Mouse (Mus musculus) embryonic fibroblast, embryonic 13.5 days (primary cell): ENCODE measurements around the gene Arhgef39. TPM values are rescaled to one million over a fixed set of nuclear protein-coding genes. Genes with fewer than 3 reads are reported as not detected.

ENCODE experiments used
- H3K27ac ChIP-seq: 2 replicates; pipeline ENCODE4 v1.5.1; 2012; ENCODE audit warnings: low read length, control low read depth, inconsistent platforms; ENCODE audit not compliant: insufficient read depth
- H3K4me1 ChIP-seq: 2 replicates; pipeline ENCODE4 v1.6.1; 2011; ENCODE audit warnings: low read length; ENCODE audit not compliant: control insufficient read depth, insufficient read depth
- H3K4me3 ChIP-seq: 2 replicates; pipeline ENCODE4 v1.5.1; 2011; ENCODE audit warnings: mild to moderate bottlenecking, control low read depth, low read length; ENCODE audit not compliant: insufficient read depth
- CTCF ChIP-seq: IDR thresholded peaks from 2 replicates; pipeline ENCODE4 v1.5.1; 2011; ENCODE audit warnings: mild to moderate bottlenecking, control low read depth, low read length, moderate library complexity, borderline replicate concordance; ENCODE audit not compliant: insufficient read depth
- POLR2A ChIP-seq: IDR thresholded peaks from 2 replicates; pipeline ENCODE4 v1.6.1; 2011; ENCODE audit warnings: low read depth, mild to moderate bottlenecking, control low read depth, low read length, moderate library complexity
- polyA plus RNA-seq: library from polyadenylated mRNA; stranded (reverse); fragments of >200 nt; gene quantifications from 2 replicates; pipeline ENCODE4 v1.2.4, GENCODE M21; 2011; ENCODE audit warnings: low read depth; ENCODE audit not compliant: missing spikeins, insufficient read length

Gene Arhgef39
- polyA plus RNA-seq, 1 experiment, result 12.8 TPM

DNA sequence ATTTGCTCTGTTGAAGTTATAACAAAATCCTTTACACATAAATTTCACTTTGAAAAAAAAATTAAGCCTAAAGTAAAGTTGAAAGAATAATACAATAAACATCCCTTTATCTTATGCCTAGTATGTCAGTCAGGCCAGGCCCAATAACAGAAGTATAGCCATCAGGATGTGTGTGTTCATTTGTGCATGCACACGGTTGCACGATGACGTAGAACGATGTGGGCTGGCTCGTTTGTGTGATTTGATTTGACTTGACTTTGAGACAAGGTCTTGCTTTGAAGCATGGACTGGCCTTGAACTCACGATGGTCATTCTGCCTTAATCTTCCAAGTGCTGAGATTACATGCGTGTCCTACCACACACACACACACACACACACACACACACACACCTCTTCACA, 32.6 kb downstream of the Arhgef39 start:
- TF ChIP-seq POLR2A (no peak), CTCF (no peak)
- H3K4me1 ChIP-seq, result no peaks in the 10 kb centered on the region
- no peak overlapping the region for H3K4me3 ChIP-seq
- no peak overlapping the region for H3K27ac ChIP-seq

DNA sequence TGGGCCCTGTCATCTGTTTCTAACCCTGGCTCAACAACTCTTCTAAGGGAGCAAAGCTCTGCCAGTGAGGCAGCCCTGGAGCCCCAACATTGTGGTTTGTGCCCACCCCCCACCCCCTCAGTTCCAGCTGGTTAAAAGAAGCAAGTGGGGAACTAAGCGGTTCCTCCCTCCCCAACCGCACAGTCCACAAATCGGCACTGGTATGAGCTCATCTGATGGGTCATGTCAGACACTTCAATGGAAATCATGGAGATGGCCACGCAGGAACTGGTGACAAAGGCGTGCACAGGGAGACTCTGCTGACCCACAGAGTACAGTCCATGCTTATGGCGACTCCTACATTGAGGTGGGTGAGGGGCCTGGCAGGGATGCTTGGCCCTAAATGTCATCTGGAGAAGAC, 33.6 kb downstream of the Arhgef39 start:
- no peaks in the 10 kb centered on the region for H3K4me1 ChIP-seq
- H3K27ac ChIP-seq, result no peak overlapping the region
- TF ChIP-seq CTCF (no peak), POLR2A (no peak)
- H3K4me3 ChIP-seq, result no peak overlapping the region

DNA sequence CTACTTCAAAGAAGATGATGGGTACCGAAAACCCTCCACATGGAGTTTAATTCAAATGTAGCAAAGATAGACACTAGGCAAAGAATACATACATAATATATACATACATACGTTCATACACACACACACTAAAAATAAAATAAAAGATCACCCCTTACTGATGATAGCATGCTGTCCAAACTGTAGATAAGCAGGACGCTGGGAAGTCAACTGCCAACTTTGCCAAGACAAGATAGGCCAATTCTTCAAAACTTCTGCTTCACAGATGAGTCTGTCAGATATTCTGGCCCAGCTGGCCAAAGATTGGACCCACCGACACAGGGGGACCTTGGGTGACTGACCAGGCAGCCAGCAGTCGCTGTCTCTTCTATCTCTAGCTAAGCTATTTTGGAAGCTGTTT, 36.4 kb downstream of the Arhgef39 start:
- Histone ChIP-seq H3K4me1 (no peaks in the 10 kb centered on the region), H3K27ac (no peak overlapping the region), H3K4me3 (no peak overlapping the region)
- TF ChIP-seq POLR2A (no peak), CTCF (no peak)

- Histone ChIP-seq H3K4me1 (no peaks in the 10 kb centered on the region), H3K4me3 (no peak overlapping the region), H3K27ac (no peak overlapping the region)
- TF ChIP-seq CTCF (no peak), POLR2A (no peak)
Observed at GRCm38 (mm10) chr4:43457124-43457523, 42.4 kb downstream of the Arhgef39 start.

- no peak overlapping the region for H3K4me3 ChIP-seq
- no peaks in the 10 kb centered on the region for H3K4me1 ChIP-seq
- H3K27ac ChIP-seq, result no peak overlapping the region
- TF ChIP-seq POLR2A, result no peak
- no peak for TF ChIP-seq CTCF
Observed at GRCm38 (mm10) chr4:43456470-43456869, 43.0 kb downstream of the Arhgef39 start.

GRCm38 (mm10) chr4:43454041-43454836, 45.3 kb downstream of the Arhgef39 start, which contains the start of gene Cd72:
TSS of gene Cd72 (minus strand) at chr4:43454628.
- TF ChIP-seq POLR2A (no peak), CTCF (no peak)
- H3K27ac ChIP-seq, result no peak within 1 kb of the TSS
- no peak within 1 kb of the TSS for H3K4me3 ChIP-seq
- no peaks in the 10 kb centered on the region for H3K4me1 ChIP-seq

DNA sequence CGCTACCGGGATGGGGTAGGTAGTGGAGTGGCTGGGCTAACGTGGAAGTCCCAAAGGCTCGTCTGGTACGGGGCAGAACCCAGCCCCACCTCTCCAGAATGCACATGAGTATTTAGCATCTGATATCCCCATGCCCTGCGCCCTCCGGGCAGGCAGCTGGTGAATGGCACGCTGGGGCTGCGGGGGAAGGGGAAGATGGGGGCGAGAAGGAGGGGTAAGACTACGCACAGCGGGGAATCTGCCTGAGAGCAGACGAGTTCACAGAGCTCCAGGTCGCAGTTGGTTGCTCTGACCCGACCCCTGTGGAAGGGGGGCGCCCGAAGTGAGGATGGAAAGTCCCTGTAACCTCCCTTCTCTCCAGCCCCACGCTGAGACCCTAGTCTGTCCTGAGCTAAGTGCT, 46.1 kb downstream of the Arhgef39 start:
- no peak for TF ChIP-seq POLR2A
- no peak for TF ChIP-seq CTCF
- Histone ChIP-seq H3K27ac (no peak overlapping the region), H3K4me1 (no peaks in the 10 kb centered on the region), H3K4me3 (no peak overlapping the region)

GRCm38 (mm10) chr4:43452315-43452714, 47.2 kb downstream of the Arhgef39 start:
- TF ChIP-seq CTCF (no peak), POLR2A (no peak)
- Histone ChIP-seq H3K27ac (no peak overlapping the region), H3K4me3 (no peak overlapping the region)

GRCm38 (mm10) chr4:43448554-43448953, 50.9 kb downstream of the Arhgef39 start:
- H3K27ac ChIP-seq, result no peak overlapping the region
- no peaks in the 10 kb centered on the region for H3K4me1 ChIP-seq
- no peak overlapping the region for H3K4me3 ChIP-seq
- TF ChIP-seq CTCF (no peak), POLR2A (no peak)

More at GRCm38 (mm10) chr4:43452315-43452714, 47.2 kb downstream of the Arhgef39 start:
- H3K4me1 ChIP-seq, result no peaks in the 10 kb centered on the region

- no peak for TF ChIP-seq POLR2A
- no peak for TF ChIP-seq CTCF
- no peak overlapping the region for H3K4me3 ChIP-seq
- no peak overlapping the region for H3K27ac ChIP-seq
- no peaks in the 10 kb centered on the region for H3K4me1 ChIP-seq
Observed at GRCm38 (mm10) chr4:43447251-43447650, 52.2 kb downstream of the Arhgef39 start.

Other genes starting within 250 kb of the Arhgef39 start
- gene Atp8b5, start 232.5 kb downstream of the Arhgef39 start, polyA plus RNA-seq, result 0.32 TPM in 1 of 2 replicates, not detected in the other
- 44.7 and 80.5 TPM in 2 replicates for gene Rusc2, start 117.7 kb downstream of the Arhgef39 start, polyA plus RNA-seq
- gene Fam166b, start 70.6 kb downstream of the Arhgef39 start, polyA plus RNA-seq, result not detected in 2 replicates
- 28.6 and 33.4 TPM in 2 replicates for gene Tesk1, start 57.8 kb downstream of the Arhgef39 start, polyA plus RNA-seq
- gene Cd72, start 45.1 kb downstream of the Arhgef39 start, polyA plus RNA-seq, result 3.8 TPM in 1 of 2 replicates, not detected in the other
- not detected in 2 replicates for gene Sit1, start 16.0 kb downstream of the Arhgef39 start, polyA plus RNA-seq
- gene Ccdc107, start 6.8 kb downstream of the Arhgef39 start, polyA plus RNA-seq, result 32.5 and 39.2 TPM in 2 replicates
- 0.48 and 2.0 TPM in 2 replicates for gene Car9, start 7.3 kb upstream of the Arhgef39 start, polyA plus RNA-seq
- gene Tpm2, start 24.1 kb upstream of the Arhgef39 start, polyA plus RNA-seq, result 722 and 1,110 TPM in 2 replicates
- gene Creb3, start 62.6 kb upstream of the Arhgef39 start, polyA plus RNA-seq, result 72.4 and 89.0 TPM in 2 replicates
- 291 and 380 TPM in 2 replicates for gene Tln1, start 63.0 kb upstream of the Arhgef39 start, polyA plus RNA-seq
- 34.6 and 45.4 TPM in 2 replicates for gene Rgp1, start 79.0 kb upstream of the Arhgef39 start, polyA plus RNA-seq
- gene Gba2, start 79.2 kb upstream of the Arhgef39 start, polyA plus RNA-seq, result 4.5 and 7.6 TPM in 2 replicates
- gene Msmp, start 84.8 kb upstream of the Arhgef39 start, polyA plus RNA-seq, result not detected in 2 replicates
- gene Npr2, start 132.2 kb upstream of the Arhgef39 start, polyA plus RNA-seq, result 60.0 and 62.1 TPM in 2 replicates
- gene Spag8, start 153.9 kb upstream of the Arhgef39 start, polyA plus RNA-seq, result not detected in 2 replicates
- gene Hint2, start 156.8 kb upstream of the Arhgef39 start, polyA plus RNA-seq, result 22.9 and 27.9 TPM in 2 replicates
- gene Tmem8b, start 169.3 kb upstream of the Arhgef39 start, polyA plus RNA-seq, result 5.2 and 7.4 TPM in 2 replicates
- gene Fam221b, start 169.4 kb upstream of the Arhgef39 start, polyA plus RNA-seq, result 0.62 and 0.67 TPM in 2 replicates
- not detected in 2 replicates for gene Olfr70, start 201.1 kb upstream of the Arhgef39 start, polyA plus RNA-seq
- gene Olfr71, start 210.6 kb upstream of the Arhgef39 start, polyA plus RNA-seq, result not detected in 2 replicates
- 0.33 and 0.35 TPM in 2 replicates for gene Hrct1, start 227.5 kb upstream of the Arhgef39 start, polyA plus RNA-seq
- not detected in 2 replicates for gene Spaar, start 230.3 kb upstream of the Arhgef39 start, polyA plus RNA-seq